20 mouse cellular contexts compared by ENCODE assay signal in genomic region chr8:42183288-42183878, GRCm38 (mm10).
"Had no signal": no experiment of that assay in that cellular context is flagged by ENCODE, and none has a peak within 500 bp of the region (broad histone marks: within the 10 kb centered on the region; RNA-seq: fewer than 3 reads in every experiment).

No protein-coding gene starts in this region.

- H3K4me2 ChIP-seq: liver, embryonic 12.5 days; liver, embryonic 15.5 days; midbrain, embryonic 12.5 days; midbrain, embryonic 15.5 days; neural tube, embryonic 12.5 days; stomach, embryonic 15.5 days had no signal

- H3K27me3 ChIP-seq: liver, embryonic 12.5 days; liver, embryonic 15.5 days; midbrain, embryonic 12.5 days; midbrain, embryonic 15.5 days; neural tube, embryonic 12.5 days; stomach, embryonic 15.5 days had no signal

- DNase-seq: kidney, adult 18-20 months; kidney, adult 9 months; kidney, postnatal 25 days; layer of hippocampus, postnatal 36 days; lung, adult 2 months; retina, postnatal 1 day; right cerebral cortex, postnatal 25 days; spleen, adult 18-20 months; thymus, postnatal 25 days had no signal

- H3K4me3 ChIP-seq: left cerebral cortex, adult 2 months; liver, embryonic 12.5 days; liver, embryonic 15.5 days; midbrain, embryonic 12.5 days; midbrain, embryonic 15.5 days; neural tube, embryonic 12.5 days; stomach, embryonic 15.5 days had no signal

- H3K9me3 ChIP-seq: liver, embryonic 12.5 days; liver, embryonic 15.5 days; midbrain, embryonic 12.5 days; midbrain, embryonic 15.5 days; neural tube, embryonic 12.5 days; stomach, embryonic 15.5 days had no signal

- ATAC-seq: inflammation-experienced regulatory T-cells, adult 6 months; intestine, embryonic 16.5 days; liver, embryonic 12.5 days; midbrain, embryonic 15.5 days had no signal

- H3K9ac ChIP-seq: liver, embryonic 12.5 days; liver, embryonic 15.5 days; midbrain, embryonic 12.5 days; midbrain, embryonic 15.5 days; neural tube, embryonic 12.5 days; stomach, embryonic 15.5 days had no signal

- H3K27ac ChIP-seq: kidney, postnatal 0 days; left cerebral cortex, adult 2 months; liver, embryonic 12.5 days; liver, embryonic 15.5 days; macrophage; midbrain, embryonic 12.5 days; midbrain, embryonic 15.5 days; neural tube, embryonic 12.5 days; stomach, embryonic 15.5 days had no signal

- H3K4me1 ChIP-seq: liver, embryonic 12.5 days; liver, embryonic 15.5 days; midbrain, embryonic 12.5 days; midbrain, embryonic 15.5 days; neural tube, embryonic 12.5 days; stomach, embryonic 15.5 days had no signal

- H3K36me3 ChIP-seq: liver, embryonic 12.5 days; liver, embryonic 15.5 days; midbrain, embryonic 12.5 days; midbrain, embryonic 15.5 days; neural tube, embryonic 12.5 days; stomach, embryonic 15.5 days had no signal
